Mouse (Mus musculus) heart, postnatal 0 days (tissue): ENCODE measurements around the gene Olfr803.

Experiments used
- CTCF ChIP-seq: IDR thresholded peaks from 2 replicates; pipeline ENCODE4 v1.5.1; 2016; ENCODE audit warnings: antibody characterized with exemption, control low read depth, low read depth
- EP300 ChIP-seq: IDR thresholded peaks from 2 replicates; pipeline ENCODE4 v1.6.1; 2016; ENCODE audit warnings: antibody characterized with exemption, low read depth

DNA sequence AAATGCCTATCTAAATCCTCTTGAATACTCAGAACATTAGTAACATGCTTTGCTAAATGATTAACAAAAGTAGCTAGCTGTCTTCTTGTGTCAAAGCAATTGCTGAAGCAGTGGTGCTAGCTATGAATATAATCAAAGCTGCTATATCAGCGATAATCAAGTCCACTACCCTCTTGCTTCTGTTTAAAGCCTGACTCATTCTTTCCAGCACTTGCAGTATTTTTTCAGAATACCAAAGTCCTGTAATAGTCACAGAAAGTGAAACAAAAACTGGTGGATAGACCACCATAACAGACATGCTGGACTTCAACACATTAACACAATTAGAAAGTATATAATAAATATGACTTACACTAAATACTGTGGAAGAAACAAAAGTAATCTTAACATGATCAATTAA is 42.3 kb downstream of the Olfr803 start:
- TF ChIP-seq EP300 (no peak), CTCF (no peak)
